Mouse (Mus musculus) left cerebral cortex, adult 11 months (tissue): ENCODE data around the gene Vps52.
"Not testable (repeated sequence)": the region's sequence is repeated elsewhere in the genome, so short reads cannot be mapped to it uniquely, and the experiment has no call there.

Source experiments
- DNase-seq: peaks from one replicate; pipeline ENCODE4 v3.0.0; 2022; ENCODE audit warnings: low spot score

Gene Vps52

DNA sequence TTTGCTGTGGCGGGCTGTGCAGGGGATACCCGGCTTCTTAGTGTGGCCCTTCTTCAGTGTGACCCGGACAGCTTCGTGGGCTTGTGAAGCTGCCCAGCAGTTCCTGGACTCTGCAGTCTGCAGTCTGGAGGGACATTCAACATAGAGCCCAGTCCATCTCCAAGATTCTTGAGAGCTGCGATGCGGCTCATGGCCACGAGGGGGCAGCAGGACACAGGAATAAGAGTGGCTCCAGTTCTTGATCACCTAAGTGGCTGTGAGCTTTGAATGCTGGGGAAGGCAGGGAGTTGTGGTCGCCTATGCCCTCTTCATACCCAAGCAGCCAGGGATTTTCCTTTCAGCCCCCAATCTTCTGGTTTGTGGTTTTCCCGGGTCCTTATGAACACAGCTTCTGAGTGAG, 12.9 kb downstream of the Vps52 start:
- no peak for DNase-seq

DNA sequence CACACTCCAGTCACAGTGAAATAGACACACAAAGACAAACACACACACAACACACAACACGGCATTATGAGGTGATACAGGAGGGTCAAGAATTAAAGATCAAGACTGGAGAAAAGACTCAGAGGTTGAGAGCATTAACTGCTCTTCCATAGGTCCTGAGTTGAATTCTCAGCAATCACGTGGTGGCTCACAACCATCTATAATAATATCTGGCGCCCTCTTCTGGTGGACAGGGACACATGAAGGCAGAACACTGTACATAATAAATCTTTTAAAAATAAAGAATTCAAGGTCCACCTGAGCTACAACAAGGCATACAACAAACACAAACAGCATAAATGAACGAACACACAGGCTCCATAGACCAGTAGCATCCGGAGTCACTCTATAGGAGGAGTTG, 13.3 kb downstream of the Vps52 start:
- DNase-seq, result no peak

DNA sequence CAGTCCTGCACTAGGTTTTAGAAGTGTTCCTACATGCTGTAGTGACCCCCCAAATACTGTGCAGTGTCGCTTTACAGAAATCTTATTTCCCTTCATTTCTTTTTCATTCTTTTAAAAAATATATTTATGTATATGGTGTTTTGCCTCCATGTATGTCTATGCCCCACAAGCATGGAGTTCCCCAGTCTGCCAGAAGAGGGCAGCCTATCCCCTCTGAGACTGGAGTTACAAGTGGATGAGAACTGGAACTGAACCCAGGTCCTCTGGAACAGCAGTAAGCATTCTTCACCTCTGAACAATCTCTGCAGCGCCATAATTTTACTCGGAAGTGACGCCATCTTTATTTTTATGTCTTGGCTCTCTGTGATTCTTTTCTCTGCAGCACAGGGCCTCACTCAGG, 13.8 kb downstream of the Vps52 start:
- no peak for DNase-seq

DNA sequence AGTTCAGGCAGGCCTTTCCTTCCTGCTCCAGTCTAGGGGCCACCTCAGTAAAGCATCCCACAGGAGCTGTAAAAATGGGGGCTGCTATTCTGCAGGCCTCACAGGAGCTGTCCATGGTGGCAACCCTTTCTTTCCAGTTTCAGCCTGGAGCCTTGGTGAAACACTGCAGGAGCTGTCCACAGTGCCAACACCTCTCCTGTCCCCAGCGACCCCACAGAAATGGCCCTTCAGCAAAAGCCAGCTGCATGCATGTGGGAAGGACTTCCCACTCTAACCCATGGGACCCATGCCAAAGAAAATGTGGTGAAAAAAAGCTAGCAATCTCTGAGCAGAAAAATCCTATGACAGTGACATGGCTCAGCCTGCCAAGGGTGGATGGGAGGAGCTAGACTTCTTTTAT, 17.1 kb downstream of the Vps52 start:
- no peak for DNase-seq

DNA sequence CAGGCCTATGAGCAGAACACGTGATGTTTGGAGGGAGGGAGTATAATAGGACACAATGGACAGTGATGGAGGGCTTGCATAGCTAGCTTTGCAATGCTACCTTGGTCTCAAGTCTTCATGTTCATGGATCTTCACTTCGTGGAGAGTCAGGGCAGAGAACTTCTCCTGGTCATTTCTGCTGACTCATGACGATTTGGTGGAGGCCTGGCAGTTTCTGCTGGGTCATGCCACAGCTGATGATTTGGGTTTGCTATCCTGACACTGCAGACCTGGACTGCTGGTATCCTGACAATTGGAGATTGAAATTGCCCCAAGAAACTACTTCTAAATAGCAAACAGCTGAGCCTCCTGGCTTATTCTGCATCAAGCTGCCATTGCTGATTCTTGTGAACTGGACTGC, 18.0 kb downstream of the Vps52 start:
- DNase-seq, result no peak

DNA sequence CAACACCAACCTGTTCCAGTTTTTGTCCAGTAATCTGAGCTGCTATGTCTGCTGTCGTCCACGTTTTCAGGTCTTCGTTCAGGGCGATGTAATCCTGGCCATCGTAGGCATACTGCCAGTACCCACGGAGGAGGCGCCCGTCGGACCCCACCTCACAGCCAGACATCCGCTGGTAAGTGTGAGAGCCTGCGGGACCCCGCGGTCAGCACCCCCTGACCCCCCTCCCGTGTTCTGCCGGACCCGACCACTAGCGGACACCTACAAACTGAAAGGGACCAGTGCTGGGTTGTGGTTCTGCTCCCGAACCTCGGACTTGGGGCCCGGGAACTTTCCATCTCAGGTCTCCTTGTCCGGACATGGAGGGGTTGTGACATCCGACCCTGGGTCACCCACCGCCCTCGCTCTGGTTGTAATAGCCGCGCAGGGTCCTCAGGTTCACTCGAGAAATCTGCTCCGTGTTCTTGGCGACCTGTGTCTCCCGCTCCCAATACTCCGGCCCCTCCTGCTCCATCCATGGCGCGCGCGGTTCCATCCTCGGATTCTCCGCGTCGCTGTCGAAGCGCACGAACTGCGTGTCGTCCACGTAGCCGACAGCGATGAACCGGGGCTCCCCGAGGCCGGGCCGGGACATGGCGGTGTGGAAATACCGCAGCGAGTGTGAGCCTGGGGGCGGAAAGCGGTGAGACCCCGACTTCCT, 22.4 kb downstream of the Vps52 start:
- no peak for DNase-seq

DNA sequence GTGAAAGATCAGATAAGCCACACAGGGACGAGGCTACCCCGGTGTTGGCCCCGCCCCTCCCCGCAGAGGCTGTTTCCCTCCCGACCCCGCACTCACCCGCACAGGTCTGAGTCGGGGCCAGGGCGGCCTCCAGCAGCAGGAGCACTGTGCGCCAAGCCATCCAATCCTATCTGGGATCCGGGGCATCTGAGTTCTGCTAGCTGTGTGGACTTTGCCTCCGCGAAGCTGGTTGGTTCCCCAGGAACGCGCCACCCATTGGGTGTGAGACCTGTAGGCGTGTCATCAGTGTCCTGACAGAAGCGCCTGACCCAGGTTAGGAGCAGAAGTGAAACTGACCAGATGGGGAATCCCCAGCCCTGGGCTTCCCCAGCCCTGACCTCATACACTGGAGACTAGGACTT, 23.0 kb downstream of the Vps52 start:
- DNase-seq, result no peak

DNA sequence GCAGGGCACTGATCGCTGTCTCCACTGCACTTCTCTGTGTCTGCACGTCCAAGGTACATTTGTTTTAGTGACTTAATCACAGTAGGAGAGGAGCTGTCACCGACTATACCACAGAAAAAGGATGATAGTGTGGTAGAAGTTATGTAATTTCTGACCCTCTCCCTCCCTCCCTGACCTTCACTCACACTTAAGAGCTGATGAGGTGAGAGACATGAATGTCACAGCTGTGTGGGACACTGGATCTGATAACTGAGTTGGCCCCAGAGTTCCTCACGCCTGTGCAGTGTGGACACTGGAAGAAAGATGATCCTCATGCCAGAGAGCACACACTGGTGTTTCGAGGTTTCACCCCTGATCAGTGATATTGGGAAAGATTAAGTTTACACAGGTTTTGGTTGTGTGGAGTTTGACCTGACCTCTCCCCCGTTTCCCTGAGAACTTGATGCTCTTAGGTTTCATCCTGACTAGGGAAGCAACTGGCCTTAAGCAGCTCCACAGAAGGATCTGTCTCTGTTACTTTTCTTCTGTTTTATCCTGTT, 24.0 kb downstream of the Vps52 start:
- DNase-seq, result no peak

DNA sequence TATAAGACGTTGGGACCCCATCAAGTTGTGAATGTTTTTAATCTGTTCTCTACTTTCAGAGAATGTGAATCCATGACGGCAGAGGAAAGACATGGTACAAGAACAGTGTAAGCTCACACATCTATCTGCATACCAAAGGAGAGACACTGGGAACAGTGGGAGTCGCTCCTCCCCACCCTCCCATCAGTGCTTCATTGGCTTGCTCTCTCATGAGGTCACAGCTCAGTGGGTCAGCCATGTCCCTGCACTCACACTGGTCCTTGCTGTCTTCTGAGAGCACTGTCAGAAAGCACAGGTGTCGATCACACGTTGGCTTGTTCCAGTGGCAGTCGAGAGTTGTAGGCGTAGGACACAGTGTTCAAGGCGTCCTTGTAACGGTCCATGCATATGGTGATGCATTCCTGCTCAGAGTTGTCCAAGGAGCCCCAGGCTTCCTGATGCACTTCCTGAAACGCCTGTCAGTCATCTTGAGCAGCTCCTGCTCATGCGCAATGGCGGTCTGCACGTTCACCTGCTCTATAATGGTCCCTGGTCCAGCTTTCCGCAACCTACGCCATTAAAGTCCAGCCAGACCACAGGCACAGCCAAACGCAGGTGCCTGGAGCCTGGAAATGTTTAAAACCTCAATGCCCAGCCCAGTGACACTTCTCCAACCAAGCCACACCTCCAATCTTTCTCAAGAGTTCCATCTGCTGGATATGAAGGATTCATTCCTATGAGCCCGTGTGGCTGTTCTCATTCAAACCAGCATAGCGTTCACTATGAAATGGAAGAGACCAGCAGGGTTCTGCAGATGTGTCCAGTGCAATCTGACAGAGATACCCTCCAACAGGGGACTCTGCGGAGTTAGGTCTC, 24.8 kb downstream of the Vps52 start:
- no peak for DNase-seq

DNA sequence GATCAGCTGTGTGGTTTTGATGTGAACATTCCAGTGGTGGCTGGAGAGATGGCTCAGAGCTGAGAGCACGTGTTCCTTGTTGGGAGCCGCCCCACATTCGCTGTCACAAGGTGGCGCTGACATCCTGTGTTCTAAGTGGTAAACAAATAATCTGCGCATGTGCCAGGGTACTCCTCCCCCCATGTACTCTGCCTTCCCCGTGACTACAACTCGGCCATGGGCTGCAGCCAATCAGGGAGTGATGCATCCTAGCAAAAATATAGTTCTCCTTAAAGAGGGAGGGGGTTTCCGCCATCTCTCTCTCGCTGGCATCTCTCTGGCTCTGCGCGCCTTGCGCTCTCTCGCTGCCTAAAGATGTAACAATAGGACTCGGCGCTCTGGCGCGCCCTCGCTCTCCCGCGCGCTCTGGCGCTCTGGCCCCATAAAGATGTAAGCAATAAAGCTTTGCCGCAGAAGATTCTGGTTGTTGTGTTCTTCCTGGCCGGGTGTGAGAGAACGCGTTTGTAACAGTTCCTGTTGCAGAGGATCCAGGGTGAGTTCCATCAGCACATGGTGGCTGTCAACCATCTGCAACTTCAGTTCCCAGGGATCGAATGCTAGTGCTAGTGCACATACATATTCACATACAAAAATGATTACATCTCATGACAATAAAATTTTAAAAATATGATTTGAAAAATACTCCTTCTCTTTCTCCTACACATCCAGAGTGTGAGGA, 25.7 kb downstream of the Vps52 start:
- DNase-seq, result peak; percentile 89

DNA sequence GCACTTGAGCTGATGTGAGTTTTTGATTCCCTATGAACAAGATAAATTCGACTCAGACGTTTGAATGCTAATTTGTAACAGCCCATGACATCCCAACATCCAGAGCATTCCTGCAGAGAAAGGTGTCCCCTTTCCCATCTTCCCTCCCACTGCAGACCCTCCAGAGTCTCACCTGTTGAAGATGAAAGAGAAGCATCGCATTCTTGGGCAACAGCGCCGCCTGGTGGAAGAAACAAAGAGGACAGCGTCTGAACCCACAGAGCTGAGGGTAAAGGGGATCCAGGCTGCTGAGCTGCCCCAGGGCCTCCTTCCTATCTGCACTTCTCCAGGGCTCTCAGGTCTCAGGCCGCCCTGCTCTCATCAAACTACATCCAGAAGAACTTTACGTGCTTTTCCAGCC, 26.5 kb downstream of the Vps52 start:
- DNase-seq, result not testable (repeated sequence)

DNA sequence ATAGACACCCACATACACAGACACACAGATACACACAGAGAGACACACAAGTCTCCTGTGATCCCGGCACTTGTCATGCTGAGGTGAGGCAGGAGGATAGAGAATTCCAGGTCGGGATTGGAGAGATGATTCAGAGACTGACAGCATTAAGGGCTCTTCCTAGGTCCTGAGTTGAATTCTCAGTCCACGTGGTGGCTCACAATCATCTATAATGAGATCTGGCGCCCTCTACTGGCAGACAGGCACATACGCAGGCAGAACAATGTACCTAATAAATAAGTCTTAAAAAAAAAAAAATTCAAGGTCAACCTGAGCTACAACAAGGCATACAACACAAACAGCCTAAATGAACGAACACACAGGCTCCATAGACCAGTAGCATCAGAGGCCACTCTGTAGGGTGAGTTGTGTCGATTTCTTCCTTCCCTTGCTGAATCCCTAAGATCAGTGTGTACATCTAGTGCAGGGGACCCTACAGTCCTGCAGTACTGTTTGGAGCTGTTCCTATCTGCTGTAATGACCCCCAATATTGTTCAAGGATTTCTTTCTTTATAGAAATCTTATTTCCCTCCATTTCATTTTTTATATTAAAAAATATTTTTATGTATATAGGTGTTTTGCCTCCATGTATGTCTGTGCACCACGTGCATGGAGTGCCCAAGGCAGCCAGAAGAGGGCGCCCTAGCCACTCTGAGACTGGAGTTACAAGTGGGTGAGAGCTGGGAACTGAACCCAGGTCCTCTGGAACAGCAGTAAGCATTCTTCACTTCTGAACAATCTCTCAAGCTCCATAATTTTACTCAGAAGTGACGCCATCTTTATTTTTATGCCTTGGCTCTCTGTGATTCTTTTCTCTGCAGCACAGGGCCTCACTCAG, 36.4 kb downstream of the Vps52 start:
- DNase-seq, result no peak

DNA sequence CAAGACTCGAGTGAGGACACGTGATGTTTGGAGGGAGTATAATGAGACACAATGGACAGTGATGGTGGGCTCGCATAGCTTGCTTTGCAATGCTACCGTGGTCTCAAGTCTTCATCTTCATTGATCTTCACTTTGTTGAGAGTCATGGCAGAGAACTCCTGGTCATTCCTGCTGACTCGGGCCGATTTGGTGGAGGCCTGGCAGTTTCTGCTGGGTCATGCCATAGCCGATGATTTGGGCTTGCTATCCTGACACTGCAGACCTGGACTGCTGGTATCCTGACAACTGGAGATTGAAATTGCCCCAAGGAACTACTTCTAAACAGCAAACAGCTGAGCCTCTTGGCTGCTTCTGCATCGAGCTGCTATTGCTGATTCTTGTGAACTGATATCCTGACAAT, 39.3 kb downstream of the Vps52 start:
- no peak for DNase-seq

DNA sequence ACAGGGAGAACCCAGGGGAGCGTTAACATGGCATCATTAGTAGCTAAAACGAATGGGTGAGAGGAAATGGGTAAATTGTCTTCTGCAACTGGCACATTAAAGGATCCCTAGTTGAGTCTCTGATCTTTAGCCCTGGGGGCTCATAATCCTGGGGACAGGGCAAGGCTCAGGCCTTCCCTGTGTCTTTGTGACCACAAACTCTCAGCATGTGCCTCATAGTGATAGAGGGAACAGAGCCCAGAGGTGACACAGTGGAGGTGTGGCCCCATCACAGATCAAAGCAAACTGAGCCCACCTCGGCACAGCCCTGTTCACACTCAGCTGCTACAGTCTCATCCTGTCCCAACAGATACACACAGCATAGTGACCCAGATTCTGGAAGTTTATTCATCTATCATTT, 40.0 kb downstream of the Vps52 start:
- no peak for DNase-seq

DNA sequence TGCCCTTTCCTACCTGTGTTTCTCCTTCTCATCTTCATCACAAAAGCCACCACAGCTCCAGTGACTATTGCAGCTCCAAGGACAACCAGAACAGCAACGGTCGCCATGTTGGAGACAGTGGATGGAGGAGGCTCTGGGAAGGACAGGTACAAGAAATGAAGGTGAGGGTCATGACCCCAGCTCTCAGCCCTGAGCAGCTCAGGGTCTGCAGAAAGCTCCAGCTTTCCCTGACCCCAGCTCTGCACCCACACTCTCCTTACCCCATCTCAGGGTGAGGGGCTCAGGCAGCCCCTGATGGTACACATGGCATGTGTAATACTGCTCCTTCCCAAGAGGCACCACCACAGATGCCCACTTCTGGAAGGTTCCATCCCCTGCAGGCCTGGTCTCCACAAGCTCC, 41.4 kb downstream of the Vps52 start:
- not testable (repeated sequence) for DNase-seq

DNA sequence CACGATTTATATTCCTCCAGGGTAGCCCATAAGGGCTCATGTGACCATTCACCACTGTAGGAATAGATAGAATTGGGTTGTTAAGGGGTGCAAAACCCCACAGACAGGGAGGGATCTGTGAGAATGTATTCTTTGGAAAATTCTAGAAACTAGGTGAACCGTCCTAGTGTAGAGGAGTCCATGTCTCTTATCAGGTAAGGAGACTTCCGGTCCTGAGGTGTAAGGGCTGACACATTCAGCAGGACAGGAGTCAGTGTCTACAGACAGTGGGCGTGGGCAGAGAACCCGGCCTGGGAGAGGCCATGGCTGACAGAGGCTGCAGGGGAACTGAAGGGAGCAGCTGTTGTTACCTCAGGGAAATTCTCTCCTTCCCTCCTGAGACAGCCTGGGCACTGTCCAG, 43.1 kb downstream of the Vps52 start:
- not testable (repeated sequence) for DNase-seq

DNA sequence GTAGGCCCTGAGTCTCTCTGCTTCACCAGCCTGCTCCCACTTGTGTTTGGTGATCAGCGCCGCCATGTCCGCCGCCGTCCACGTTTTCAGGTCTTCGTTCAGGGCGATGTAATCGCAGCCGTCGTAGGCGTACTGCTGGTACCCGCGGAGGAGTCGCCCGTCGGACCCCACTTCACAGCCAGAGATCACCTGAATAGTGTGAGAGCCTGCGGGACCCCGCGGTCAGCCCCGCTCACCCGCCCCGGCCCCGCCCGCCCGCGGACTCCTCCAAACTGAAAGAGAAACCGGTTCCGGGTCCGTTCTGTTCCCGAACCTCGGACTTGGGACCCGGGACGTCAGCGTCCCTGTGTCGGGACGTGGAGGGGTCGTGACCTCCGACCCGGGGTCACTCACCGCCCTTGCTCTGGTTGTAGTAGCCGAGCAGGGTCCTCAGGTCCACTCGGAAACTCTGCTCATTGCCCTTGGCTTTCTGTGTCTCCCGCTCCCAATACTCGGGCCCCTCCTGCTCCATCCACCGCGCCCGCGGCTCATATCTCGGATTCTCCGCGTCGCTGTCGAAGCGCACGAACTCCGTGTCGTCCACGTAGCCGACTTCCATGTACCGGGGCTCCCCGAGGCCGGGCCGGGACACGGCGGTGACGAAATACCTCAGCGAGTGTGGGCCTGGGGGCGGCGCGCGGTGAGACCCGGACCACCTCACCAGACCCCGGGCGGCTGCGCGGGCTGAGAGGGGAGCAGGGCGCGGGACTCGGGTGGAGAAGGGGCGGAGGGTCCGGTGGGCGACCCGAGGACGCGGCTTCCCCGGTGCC, 43.9 kb downstream of the Vps52 start:
- DNase-seq, result no peak

DNA sequence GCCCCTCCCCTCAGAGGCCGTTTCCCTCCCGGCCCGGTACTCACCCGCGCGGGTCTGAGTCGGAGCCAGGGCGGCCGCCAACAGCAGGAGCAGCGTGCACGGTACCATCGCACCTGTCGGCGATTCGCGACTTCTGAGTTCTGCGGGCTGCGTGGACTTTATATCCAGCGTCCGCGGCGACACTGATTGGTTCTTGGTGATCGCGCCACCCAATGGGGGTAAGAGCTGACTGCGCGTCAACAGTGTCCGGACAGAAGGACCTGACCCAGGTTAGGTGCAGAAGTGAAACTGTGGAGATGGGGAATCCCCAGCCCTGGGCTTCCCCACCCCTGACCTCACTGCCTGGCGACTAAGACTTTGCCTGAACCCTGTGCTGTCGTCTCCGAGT, 44.5 kb downstream of the Vps52 start, which contains the start of gene H2-K1:
Gene H2-K1, minus strand, starts transcription at position 198 of the 388 bp plus-strand sequence.
- DNase-seq, result peak; percentile 72

DNA sequence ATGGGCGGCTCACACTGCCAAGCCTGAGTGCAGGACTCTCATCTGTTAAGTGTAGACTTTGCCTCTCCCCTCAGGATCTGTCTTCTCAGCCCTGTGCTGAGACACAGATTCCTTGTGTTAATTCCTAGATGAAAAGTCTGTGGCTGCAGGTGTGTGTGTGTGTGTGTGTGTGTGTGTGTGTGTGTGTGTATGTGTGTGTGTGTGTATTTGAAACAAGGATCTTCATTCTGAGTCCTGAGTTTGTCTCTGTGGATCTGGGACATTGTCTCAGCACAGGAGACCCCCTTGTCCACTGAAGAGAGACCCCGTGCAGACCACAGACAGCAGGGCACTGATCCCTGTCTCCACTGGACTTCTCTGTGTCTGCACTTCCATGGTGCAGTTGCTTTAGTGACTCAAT, 45.2 kb downstream of the Vps52 start:
- not testable (repeated sequence) for DNase-seq

DNA sequence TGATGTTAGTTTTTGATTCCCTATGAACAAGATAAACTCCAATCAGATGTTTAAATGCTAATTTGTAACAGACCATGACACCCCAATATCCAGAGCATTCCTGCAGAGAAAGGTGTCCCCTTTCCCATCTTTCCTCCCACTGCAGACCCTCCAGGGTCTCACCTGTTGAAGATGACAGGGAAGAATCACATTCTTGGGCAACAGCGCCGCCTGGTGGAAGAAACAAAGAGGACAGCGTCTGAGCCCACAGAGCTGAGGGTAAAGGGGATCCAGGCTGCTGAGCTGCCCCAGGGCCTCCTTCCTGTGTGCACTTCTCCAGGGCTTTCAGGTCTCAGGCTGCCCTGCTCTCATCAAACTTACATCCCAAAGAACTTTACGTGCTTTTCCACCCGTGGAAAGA, 47.8 kb downstream of the Vps52 start:
- DNase-seq, result no peak

DNA sequence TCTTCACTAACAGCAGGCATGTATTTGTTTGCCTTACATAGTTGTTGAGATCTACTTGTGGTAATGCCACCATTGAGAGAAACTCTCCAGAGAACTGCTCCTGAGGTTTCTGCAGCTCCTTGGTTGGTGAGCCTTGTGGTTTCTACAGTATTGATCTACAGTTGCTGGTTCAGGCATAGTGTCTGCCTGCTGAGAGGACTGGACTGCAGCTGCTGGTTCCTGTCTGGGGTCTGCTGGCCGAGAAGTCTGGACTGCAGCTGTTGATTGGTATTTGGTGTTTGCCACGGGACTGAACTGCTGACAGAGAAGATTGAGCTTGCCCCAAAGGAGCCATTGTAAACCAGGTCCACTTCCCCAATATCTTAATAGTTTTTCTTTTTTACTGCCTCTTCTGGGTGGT, 51.0 kb downstream of the Vps52 start:
- DNase-seq, result no peak
